Mouse (Mus musculus) left cerebral cortex, postnatal 25 days (tissue): ENCODE measurements around the gene Vac14. TPM values are rescaled to one million over a fixed set of nuclear protein-coding genes. Genes with fewer than 3 reads are reported as not detected.

Experiments
- DNase-seq, 2 experiments: peaks; one replicate each; pipeline ENCODE4 v3.0.0; 2022; ENCODE audit warnings: low spot score in 2 of 2, mixed read lengths in 1 of 2
- intact Hi-C: fragments of 180-260 bp; cut with DNase I; formaldehyde crosslinking; loops from one replicate; pipeline ENCODE4 v1.15.1; 2025
- total RNA-seq, 2 experiments: library from RNA; stranded (reverse); gene quantifications; 2 replicates each; pipeline ENCODE4 v1.2.3; 2021

Gene Vac14
- total RNA-seq, 2 experiments from 2014 or later, result 21.0 to 23.4 TPM

DNA sequence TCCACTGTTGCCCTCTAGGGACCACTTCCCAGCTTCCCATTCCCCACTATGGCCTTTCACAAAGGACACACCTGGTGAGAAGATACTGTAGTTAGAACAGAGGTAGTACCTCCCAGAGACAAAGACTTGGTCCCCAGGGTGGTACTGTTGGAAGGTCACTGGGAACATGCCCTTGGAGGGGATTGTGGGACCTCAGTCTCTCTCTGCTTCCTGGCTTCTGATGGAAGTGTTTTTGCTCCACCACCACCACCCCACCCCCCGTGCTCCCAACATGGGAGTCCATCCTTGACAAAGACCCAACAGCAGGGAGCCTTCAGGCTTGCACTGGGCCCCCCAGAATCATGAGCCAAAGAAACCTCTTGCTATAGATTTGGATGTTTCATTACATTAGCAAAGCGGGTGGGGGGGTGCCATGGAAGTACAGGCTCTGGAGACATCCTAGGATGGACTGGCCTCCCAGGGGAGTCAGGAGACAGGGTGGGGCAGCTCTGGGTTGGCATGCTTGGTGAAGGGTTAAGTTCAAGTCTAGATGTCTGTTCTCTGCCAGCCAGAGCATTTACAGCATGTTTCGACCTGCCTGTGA lies 88.0 kb downstream of the Vac14 start:
- no peak for DNase-seq
- intact Hi-C loops, result no loop called here

DNA sequence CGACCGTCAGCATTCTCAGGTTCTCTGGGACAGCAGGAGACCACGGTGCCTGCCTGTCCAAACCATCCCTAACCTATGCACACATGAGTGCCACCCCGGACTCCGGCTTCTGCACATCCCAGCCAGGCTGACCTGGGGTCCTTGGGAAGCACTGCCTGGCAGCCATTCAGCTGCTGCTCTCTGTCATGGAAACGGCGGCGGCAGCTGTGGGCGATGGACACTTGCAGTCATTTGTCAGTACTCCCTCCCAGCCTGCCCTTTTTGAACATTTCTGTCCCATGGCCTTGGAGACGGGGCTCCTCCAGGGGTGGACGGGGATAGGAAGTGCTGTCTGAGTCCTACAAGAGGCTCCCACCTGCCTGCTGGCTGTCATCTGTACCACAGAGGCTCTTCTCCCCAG lies 90.0 kb downstream of the Vac14 start:
- intact Hi-C loops, result no loop called here
- DNase-seq, result no peak

DNA sequence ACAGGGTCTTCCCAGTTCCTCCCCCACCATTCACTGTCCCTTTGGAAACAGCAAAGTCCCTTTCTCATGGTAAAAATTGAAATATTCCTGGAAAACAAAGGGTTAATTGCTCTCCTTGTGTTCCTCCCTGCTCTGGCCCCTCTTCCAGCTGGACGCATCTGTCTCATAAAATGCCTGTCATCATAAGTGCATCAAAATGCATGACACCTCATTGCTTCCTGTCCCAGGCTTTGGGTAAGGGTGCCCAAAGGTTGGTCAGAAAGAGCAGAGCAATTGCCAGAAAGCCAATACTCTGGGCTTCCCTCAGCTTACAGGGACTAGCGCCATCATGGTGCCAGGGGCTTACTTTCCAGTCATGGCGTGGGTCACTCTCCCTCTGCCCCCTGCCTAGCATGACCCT lies 92.2 kb downstream of the Vac14 start:
- no peak for DNase-seq
- intact Hi-C loops, result no loop called here

DNA sequence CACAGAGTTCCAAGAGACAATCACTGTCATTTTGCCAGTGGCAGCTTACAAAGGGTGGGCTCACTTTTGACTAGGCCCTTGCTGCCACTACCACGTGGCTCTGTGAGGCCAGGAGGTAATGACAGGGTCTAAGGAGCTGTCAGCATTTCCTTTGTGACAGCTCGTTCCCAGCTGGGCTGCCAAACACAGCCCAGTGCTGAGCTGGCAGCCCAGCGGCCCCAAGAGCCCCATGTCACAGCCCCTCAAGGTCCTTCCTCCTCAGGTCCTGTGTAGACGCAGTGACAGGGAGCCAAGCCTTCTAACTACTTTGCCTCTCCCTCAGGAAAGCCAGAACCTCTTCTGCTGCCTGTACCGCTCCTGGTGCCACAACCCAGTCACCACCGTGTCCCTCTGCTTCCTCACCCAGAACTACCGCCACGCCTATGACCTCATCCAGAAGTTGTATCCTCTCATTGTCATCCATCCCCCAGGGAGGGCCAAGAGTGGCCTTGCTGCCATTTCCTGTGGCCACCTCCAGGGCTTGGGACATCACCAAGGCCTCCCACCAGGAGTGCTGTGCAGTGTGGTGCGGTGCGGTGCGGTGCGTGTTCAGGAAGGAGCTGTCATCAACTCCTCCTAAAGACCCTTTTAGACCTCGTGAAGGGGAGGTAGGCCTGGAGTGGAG lies 93.0 kb downstream of the Vac14 start:
- no peak for DNase-seq
- intact Hi-C loops, result no loop called here

DNA sequence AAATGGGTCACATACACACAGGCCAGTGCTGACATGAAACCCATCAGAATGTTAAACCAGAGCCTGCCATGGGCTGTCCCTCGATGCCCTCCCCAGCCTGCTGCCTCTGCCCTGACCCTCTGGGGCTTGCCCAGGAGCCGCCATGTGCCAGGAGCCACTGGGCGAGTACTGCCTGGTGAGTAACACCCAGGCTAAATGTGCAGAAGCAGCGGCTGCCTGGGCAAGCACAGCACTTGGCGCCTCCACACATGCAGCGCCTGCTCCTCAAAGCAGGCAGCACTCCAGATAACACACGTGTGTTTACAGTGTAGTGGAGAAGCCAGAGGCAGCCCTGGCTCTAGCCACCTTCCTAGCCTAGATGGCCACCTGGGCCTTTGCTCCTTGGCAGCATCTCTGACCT lies 94.7 kb downstream of the Vac14 start:
- peak in 1 of 2 experiments; percentile 69 for DNase-seq
- intact Hi-C loops, result no loop called here

DNA sequence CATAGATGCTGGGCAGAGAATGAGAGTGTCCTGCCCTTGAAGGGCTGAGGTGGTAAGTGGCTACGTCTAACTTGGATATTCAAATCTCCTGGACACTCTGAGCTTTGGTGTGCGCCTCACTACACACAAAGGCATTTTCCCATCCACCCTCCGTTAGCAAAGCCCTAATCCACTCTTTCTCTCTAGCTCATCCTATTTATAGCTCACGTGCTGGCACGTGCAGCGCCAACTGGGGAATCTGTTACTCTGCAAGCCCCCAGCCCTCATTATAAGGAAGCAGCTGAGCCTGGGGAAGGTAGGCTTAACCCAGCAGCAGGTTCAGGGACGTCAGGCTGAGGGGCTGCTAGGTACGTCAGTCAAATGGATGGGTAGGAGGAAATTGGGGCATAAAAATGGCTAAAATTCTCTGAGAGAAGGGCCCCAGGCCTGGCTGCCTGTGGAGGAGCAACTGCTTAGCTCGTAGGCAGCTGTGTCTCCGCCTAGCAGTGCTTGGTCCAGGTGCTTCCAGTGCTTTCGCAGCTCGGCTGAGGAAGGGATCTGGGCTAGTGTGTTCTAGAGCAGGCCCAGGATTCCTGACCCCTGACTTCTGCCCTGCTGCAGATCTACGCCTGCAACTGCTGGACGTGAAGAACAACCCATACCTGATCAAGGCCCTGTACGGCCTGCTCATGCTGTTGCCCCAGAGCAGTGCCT lies 96.6 kb downstream of the Vac14 start:
- no peak for DNase-seq
- intact Hi-C loops, result no loop called here

DNA sequence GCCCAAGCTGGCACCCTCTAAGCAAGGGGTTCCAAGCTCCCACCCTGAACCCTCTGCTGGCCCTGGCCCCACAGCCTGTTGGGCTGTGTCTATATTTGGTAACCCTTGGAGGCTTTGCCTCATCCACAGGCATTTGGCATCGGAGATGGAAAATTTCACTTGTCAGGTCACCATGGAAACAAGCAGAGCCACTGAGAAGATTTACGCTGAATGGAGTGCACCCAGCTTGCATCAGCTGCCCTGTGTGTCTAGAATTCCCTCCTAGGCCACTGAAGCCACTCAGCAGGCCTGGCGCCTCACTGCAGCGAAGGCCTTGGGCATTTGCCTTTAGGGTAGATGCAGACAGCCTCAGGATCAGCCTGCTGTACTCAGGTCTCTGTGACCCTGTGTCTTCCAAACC lies 97.7 kb downstream of the Vac14 start:
- DNase-seq, result peak; percentile 78 to 93
- intact Hi-C loops, result no loop called here

DNA sequence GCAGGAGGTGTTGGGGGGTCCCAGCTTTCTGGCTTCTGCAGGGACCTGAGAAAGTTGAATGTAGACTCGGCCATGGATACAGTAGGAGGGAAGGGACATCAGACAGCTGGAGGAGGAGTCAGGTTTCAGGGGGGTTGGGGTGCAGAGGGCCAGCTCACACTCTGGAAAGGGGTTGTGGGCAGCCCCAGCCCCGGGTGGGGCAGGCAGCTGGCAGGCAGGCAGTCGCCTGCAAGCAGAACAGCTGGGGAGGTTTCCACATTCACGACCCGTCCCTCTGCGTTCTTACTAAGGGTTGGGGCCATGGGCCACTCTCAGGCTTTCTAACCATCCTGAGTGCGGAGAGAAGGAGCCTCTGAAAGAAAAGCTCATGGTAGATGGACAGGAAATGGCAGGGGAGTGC lies 98.7 kb downstream of the Vac14 start:
- intact Hi-C loops, result no loop called here
- DNase-seq, result no peak

DNA sequence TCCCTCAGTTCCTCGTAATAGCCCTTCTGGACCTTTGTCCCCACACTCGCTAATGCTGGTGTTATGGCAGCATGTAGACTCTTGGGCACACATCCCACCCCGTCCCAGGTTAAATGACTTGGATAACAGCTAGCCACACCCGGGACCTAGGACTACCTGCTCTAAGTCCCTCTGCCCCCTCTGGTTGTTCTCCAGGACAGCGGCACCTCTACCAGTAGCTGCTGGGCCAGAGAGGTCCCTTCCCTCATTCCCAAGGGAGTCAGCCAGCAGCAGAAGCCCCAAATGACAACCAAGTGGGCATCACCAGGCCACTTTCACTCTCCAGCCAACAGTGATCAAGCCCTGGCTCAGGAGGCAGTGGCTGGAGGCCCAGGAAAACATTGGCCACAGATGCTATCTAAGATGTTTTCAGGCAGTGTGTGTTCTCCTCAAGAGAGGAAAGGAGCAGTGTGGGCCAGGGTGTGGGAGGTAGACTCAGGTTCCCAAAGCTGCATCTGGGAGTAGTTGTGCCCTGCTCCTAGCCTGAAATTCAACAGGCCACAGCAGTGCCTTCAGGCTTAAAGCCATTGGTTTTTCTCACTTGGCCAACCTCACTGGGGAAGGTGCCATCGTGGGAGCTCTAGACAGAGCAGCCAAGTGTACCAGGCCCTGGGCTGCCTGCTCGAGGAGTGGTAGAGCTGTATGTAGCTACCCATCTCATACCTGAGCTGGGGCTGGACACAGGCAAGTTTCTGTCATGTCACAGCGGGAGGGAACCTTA lies 100.0 kb downstream of the Vac14 start:
- no peak for DNase-seq
- intact Hi-C loops, result loop anchor here (2.0 kb wide), 1 partner anchor 54 kb away; no protein-coding TSS in a partner anchor

DNA sequence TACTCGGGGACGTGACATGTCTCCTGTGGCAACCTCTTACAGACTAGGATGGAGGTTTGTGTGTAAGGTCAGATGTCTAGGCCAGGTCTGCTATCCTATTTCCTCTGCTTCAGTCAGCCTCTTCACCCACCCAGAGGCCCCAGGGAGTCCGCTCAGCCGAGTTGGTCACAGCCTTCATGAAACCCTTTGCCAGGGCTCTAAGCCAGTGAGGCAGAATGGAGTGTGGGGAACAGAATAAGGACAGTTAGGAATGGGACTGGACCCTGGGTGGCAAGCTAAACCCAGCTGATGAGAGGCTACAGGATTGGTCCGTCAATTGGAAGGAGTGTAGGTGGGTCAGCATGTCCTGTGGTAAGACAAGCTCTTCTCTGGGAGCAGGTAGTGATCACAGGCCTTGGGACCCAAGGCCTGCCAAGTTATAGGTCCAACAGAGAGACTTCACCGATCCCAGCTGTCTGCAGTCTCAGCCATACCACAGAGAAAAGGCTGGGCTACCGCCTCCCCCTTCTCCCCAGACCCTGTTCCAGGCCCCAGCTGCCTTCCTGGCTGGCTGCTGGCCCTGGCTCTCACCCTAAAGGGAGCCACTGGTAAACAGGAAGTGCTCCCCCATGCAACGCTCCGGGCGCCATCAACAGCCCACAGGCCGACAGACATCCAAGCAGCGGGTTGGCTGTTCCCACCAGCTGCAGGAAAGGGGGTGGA lies 100.7 kb downstream of the Vac14 start:
- no peak for DNase-seq
- intact Hi-C loops, result loop anchor here (2.0 kb wide), 1 partner anchor 54 kb away; no protein-coding TSS in a partner anchor

DNA sequence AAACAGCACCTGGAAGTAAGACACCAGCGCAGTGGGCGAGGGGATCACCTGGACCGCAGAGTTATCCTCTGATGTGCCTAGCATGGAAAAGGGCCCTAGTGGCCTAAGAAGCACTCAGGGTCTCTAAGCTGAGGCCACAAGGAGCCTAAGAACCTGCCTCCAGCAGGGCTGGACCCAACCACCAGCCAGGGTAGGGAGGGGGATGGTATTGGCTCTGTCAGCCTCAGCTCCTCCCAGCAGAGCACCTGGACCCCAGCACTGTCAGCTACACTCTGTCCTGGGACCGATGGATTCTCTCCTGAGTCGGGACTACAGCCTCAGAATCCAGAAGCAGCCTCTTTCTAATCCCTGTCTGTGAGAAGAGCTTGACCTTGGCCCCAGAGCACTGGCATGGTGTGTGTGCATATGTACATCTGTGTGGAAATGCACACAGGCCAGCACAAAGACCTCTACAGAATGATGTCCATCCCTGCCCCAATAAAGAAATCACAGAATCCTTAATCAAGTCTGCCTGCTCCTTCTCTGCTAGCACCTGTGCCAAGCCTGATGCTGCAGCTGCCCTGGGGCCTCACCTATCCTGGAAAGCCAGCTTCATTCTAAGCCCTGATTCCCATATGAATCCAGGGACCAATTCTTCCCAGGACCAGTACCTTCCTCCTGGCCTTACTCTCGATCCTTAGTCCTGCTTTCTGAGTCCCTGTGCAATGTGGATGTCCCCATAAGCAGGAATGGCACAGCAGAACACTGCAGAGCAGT lies 101.7 kb downstream of the Vac14 start:
- intact Hi-C loops, result loop anchor here (2.0 kb wide), 1 partner anchor 55 kb away; no protein-coding TSS in a partner anchor

DNA sequence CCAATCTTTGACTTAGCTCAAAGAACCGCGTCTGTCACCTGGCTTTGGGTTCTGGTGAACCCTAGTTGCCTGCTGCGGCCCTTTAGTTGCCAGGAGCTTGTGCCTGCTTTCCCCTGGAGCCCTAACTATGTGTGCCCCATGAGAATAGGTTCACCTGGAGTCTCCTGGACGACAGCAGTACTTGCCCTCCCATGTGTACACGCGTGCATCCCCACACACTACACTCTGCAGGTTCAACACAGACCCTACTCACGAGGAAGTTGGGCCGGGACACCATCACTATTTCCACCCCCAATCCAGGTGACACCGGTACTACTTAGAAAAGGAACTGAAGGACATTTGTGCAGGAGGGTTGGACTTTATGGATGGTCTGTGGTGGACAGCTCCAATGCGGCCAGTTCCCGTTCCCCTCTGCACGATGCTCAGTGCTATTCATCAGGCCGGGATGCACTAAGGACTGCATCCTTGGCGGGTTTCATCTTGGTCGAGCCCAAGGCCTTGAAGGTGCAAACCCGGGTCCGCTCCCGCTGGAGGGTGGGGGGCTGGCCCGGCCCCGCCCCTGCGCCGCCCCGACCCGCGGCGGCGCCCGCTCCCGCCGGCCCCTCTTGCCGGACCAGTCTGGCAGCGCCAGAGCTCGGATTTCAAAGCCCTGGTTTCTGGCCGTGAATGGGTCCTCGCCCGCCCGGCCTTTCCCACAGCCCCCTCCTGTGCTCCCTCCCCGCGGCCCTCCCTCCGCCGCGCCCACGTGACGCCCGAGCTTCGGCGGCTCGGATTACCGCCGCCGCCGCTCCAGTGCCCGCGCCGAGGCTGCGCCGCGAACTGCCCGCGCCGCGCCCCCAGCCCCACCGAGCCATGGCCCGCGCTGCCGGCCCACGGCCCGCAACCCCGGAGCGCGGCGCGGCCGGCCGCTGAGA lies 102.6 kb downstream of the Vac14 start, which contains the start of gene Mtss1l:
TSS of gene Mtss1l (plus strand) at position 792 of the 914 bp plus-strand sequence.
- intact Hi-C loops, result no loop called here

More for the DNA sequence above, 101.7 kb downstream of the Vac14 start:
- DNase-seq, result no peak

DNA sequence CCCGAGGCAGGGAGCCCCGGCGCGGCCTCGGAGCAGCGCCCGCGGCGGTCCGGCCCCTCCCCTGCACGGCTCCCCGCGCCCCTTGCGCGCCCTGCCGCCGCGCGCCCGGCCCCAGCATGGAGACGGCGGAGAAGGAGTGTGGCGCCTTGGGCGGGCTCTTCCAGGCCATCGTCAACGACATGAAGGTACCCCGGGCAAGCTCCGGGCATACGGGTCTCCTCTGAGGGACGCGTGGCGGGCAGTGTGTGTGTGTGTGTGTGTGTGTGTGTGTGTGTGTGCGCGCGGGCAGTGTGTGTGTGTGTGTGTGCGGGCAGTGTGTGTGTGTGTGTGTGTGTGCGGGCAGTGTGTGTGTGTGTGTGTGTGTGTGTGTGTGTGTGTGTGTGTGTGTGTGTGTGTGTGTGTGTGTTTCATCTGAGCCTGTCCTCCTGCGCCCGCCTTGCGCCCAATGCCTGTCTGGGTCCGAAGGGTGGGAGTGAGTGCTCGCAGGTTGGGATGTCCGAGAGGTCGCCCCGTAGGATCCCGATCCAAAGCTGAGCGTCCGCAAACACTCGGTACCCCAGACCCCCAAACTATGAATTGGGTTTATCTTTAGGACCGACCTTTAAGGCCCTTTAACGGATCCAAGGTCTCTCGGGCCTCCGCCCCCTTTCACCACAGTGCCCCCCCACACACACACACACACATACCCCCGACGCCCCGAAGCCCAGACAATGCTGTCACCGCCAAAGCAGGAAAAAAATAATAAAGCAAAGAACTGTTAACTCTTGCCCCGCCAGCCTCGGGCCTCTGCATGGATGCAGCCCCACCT lies 103.4 kb downstream of the Vac14 start:
- intact Hi-C loops, result no loop called here
- no peak for DNase-seq

More for the DNA sequence above, 102.6 kb downstream of the Vac14 start, which contains the start of gene Mtss1l:
- peak; percentile 72 to 79 for DNase-seq

DNA sequence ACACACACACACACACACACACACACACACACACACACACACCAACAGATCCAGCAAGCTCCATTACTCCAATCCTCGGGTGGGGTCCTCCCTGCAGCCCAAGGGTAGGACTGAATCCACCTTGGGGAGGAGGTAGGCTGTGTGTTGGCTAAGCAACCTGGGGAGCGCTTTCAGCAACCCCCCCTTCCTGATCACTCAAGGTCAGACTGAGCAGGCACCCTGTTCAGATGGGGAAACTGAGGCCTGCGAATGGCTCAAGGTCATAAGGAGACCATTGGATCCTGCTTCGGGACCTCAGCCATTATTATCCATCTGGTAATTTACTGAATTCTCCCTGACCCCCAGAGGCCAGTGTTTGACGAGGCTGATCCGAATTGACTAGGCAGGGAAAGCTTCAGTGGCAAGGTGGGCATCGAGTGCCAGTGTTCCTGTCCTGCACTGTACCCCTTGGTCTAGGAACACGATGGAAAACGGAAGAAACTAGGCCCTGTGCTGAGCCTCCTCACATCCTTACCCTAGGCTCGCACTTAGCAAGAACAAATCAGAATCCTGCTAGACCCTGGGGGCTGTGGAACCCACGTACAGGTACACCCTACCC lies 104.1 kb downstream of the Vac14 start:
- DNase-seq, result no peak
- intact Hi-C loops, result no loop called here

DNA sequence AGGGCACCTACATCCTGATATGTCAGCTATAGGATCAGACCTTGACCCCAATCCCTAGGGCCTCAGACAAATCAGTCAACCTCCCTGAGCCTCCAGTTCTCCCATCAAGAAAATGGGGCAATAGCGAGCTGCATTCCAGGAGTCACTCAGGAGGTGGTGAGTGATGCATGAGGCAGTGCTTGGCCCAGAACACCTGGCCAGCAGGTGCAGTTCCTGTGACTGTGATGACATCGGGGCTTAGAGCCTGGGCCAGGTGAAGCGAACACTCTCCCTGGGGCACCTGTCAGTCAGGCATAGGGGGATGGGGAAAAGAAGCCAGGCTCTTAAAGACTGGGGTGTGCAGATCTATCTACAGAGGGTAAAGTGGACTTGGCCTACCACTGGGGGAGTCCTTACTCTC lies 106.1 kb downstream of the Vac14 start:
- intact Hi-C loops, result no loop called here
- DNase-seq, result no peak

DNA sequence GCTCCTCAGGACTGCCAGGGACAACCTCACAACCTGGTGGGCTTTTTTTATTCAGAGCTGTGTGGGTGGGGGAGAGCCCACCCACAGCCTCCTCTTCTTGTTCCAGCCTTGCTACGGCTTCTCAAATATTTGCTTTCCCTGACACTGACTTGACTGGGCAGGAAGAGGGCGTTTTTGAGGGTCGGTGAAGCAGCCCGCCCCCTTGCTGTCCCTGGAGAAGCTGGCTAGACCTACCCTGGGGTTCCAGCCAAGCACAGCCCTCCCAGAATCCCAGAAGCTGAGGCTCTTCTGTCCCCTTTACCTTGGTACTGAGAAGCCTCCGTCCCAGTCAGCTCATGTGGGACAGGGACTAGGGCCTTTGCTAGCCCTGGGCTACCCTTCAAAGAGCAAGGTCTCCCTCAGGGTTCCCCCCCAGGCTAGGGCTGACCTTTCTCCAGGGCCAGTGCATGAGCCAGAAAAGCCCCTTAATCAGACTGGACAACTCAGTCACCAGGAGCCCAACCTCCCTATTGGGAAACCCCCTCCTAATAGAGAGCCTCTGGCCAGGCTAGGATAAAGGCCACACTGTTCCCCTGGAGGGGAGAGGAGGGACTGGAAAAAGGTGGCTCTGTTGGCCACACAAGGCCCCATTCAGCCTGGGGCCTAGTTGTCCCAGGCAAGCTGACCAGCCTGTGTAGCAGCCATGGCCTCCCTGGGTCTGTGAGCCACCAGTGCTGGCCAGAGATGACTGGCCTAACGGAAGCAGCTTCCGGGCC lies 106.9 kb downstream of the Vac14 start:
- peak; percentile 59 to 76 for DNase-seq
- intact Hi-C loops, result no loop called here
